7 mouse cellular contexts compared by ENCODE assay signal in the genomic region with DNA sequence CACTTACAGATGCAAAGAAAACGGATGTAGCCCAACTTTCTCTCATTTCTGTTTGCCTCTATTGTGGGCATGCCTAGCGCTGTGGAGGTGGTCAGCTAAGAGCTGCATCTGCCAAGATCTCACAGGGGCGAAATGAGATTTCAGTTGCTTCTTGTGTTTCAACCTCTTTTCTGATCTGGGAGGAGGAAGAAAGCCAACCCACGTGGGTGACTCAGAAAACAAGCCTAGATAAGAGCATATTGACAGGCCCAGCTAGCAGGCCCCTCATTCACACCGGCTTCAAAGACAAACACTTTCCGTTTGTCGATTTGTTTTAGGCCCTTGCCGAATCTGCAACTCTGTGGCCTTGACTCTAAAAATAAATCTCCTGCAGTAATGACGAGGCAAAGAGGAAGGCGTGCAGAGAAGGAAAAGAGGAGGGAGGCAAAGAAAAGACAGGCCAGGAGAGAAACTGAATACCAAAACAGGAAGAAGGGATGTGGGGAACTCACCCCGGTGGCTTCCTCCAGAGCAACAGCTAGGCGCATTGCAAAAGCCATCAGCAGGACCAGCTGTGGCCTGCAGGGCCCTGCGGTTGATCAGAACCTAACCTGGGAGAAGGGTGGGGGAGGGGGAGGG.
DNase-seq lines count a peak whose midpoint lies in the region; ATAC-seq lines count a peak whose summit lies in the region.

No protein-coding gene starts in this region.

- intact Hi-C loops in left cerebral cortex, postnatal 36 days (cut with DNase I): no loop called here
- intact Hi-C loops in left cerebral cortex, postnatal 4 days (cut with DNase I): no loop called here

- peak; percentile 5 to 13 for DNase-seq in left cerebral cortex, postnatal 36 days (ENCODE audit: low spot score in 2 of 2)
- DNase-seq in left cerebral cortex, postnatal 4 days: no peak
- peak; percentile 88 for DNase-seq in MEL-GATA-1-ER (ENCODE audit: extremely low read depth, low read depth)
- DNase-seq in c-Kit-positive CD71-positive TER-119-positive erythroid progenitor cells, embryonic 14.5 days (ENCODE audit: low spot score): peak; percentile 11
- no peak for DNase-seq in cerebellum, adult 11 months
- DNase-seq in right cerebral cortex, postnatal 36 days (ENCODE audit: low spot score in 2 of 2): no peak

- peak; percentile 63 for ATAC-seq in megakaryocyte-erythroid progenitor cell, adult 5-6 weeks (replicated peaks; ENCODE audit: low FRiP score, low TSS enrichment, poor library complexity, severe bottlenecking)

Comparison
In these comparisons a context has a peak if more than half of its experiments do, and no peak if none do; other contexts are left out.
1. DNase-seq: peak in left cerebral cortex, postnatal 36 days (2 of 2), MEL-GATA-1-ER (single experiment) and c-Kit-positive CD71-positive TER-119-positive erythroid progenitor cells, embryonic 14.5 days (single experiment); none in left cerebral cortex, postnatal 4 days (single experiment), cerebellum, adult 11 months (single experiment) and right cerebral cortex, postnatal 36 days (0 of 2).